Mouse (Mus musculus) embryo, embryonic 10 days (tissue): ENCODE data around the gene Iqcm.
"Not testable (repeated sequence)": the region's sequence is repeated elsewhere in the genome, so short reads cannot be mapped to it uniquely, and the experiment has no call there.

Experiments
- DNase-seq: peaks from one replicate; pipeline ENCODE4 v3.0.0-alpha.2; 2015; ENCODE audit warnings: low spot score

Gene Iqcm

GRCm38 (mm10) chr8:75448394-75448793, at the start of gene Iqcm:
TSS of gene Iqcm (plus strand) at chr8:75448694.
- DNase-seq = no peak

- DNase-seq = no peak
Observed at GRCm38 (mm10) chr8:75406489-75406888, 42.0 kb upstream of the Iqcm start, which contains the start of gene Gm10358. TSS of gene Gm10358 (minus strand) at chr8:75406589.

GRCm38 (mm10) chr8:75415696-75416095, 32.8 kb upstream of the Iqcm start:
- DNase-seq = not testable (repeated sequence)

GRCm38 (mm10) chr8:75476756-75477155, 28.3 kb downstream of the Iqcm start:
- DNase-seq = no peak

- DNase-seq = no peak
Observed at GRCm38 (mm10) chr8:75489035-75489678, 40.7 kb downstream of the Iqcm start.

- no peak for DNase-seq
Observed at GRCm38 (mm10) chr8:75509299-75509698, 60.8 kb downstream of the Iqcm start.

GRCm38 (mm10) chr8:75513786-75514185, 65.3 kb downstream of the Iqcm start:
- no peak for DNase-seq

GRCm38 (mm10) chr8:75549284-75549683, 100.8 kb downstream of the Iqcm start:
- no peak for DNase-seq

- DNase-seq = no peak
Observed at GRCm38 (mm10) chr8:75596281-75596680, 147.8 kb downstream of the Iqcm start.

- DNase-seq = no peak
Observed at GRCm38 (mm10) chr8:75642958-75643357, 194.5 kb downstream of the Iqcm start.

GRCm38 (mm10) chr8:75659287-75659686, 210.8 kb downstream of the Iqcm start:
- no peak for DNase-seq

GRCm38 (mm10) chr8:75746561-75746960, 298.1 kb downstream of the Iqcm start:
- DNase-seq = no peak

GRCm38 (mm10) chr8:75755596-75755995, 307.1 kb downstream of the Iqcm start:
- no peak for DNase-seq

- DNase-seq = no peak
Observed at GRCm38 (mm10) chr8:75828468-75829132, 380.1 kb downstream of the Iqcm start.

- no peak for DNase-seq
Observed at GRCm38 (mm10) chr8:75835245-75835644, 386.8 kb downstream of the Iqcm start.

- peak; percentile 13 for DNase-seq
Observed at GRCm38 (mm10) chr8:75917603-75918344, 469.3 kb downstream of the Iqcm start.

- no peak for DNase-seq
Observed at GRCm38 (mm10) chr8:75949166-75949565, 500.7 kb downstream of the Iqcm start.

GRCm38 (mm10) chr8:75956016-75956415, 507.5 kb downstream of the Iqcm start:
- DNase-seq = no peak

GRCm38 (mm10) chr8:76018501-76018900, 570.0 kb downstream of the Iqcm start:
- no peak for DNase-seq
